Mouse (Mus musculus) 3134 (cell line): ENCODE data around the gene March2.

ENCODE experiments used
- DNase-seq: peaks from one replicate; pipeline ENCODE4 v3.0.0-alpha.2; 2011; ENCODE audit warnings: low spot score; ENCODE audit not compliant: insufficient read length; ENCODE audit errors: extremely low read depth

Gene March2

DNA sequence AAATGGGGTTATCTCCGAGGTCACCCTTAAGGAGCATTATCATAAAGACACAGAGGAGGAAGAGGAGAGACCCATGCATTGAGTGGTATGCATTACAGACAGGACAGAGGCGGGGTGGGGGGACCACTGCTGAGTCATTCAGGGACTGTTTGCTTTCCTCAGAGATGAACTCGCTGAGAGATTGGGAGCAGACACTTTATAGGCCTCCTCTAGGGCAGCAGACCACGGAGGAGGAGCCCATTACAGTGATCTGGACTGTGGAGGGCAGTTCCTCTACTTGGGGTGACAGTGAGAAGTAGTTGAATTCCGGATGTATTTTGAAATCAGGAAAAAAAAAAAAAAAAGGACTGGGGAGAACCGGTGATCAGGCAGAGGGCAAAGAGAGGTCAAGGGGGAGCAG, 78.7 kb downstream of the March2 start:
- no peak for DNase-seq

- no peak for DNase-seq
Observed at GRCm38 (mm10) chr17:33637516-33638276, 80.8 kb downstream of the March2 start, which contains the start of gene Pram1. Gene Pram1, plus strand, starts transcription at chr17:33638056.

- no peak for DNase-seq
Observed at GRCm38 (mm10) chr17:33637038-33637437, 81.4 kb downstream of the March2 start.
